Mouse (Mus musculus): ENCODE data around the gene Pabpc4. TPM values are rescaled to one million over a fixed set of nuclear protein-coding genes. Genes with fewer than 3 reads are reported as not detected.

Gene Pabpc4
- total and polyA plus RNA-seq, 3 experiments = 394 to 684 TPM; not detected in 1

DNA sequence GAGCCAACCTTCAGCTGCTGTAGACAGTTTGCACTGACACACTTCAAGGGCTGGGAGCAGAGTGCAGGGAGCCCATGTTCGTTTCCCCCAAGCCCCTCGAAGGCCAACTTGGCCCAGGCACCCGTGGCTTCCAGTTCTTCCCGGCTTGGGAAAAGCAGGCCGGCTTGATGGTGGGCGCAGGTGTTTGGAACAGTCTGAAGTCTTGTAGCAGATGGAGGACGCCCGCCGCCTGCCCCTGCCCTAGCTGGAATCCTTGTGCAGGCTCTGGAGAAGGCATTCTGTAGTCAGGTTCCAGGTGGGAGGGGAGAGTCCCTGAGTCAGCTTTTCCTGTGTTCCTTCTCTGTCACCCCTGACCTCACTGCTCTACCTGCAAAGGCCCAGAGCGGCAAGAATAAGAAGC is 44.8 kb downstream of the Pabpc4 start:
- H3K4me1 ChIP-seq (ENCODE audit: control insufficient read depth in 1 of 2, insufficient read depth in 2 of 2, low read length in 2 of 2) = 0 out of 4 replicates have a peak, but pooled peaks cover 0 to 4% of the 10 kb centered on the region in 2 experiments
- TF ChIP-seq POLR2AphosphoS5 (IDR thresholded peaks at IDR 0.05; ENCODE audit: borderline replicate concordance, low read depth, low read length) (no peak), KAT2A (conservative IDR thresholded peaks at IDR 0.05; ENCODE audit: low read depth, low read length) (no peak), MAX (IDR thresholded peaks at IDR 0.05; ENCODE audit: low read length) (no peak), NELFE (IDR thresholded peaks at IDR 0.05; ENCODE audit: low read depth, low read length) (no peak)

GRCm38 (mm10) chr4:123308292-123308691 is 46.1 kb downstream of the Pabpc4 start:
- Histone ChIP-seq H3K27me3 (ENCODE audit: control insufficient read depth in 1 of 2, insufficient read depth in 2 of 2, low read length in 2 of 2) (no peaks in the 10 kb centered on the region), H3K4me3 (ENCODE audit: control insufficient read depth in 1 of 2, insufficient read depth in 1 of 2, low read depth in 2 of 2, low read length in 2 of 2) (no peak overlapping the region), H3K9me3 (replicated peaks; ENCODE audit: insufficient read depth, low read length) (no peaks in the 10 kb centered on the region), H3K79me2 (ENCODE audit: control insufficient read depth, insufficient read depth, low read length, poor library complexity) (no peaks in the 10 kb centered on the region), H3K27ac (ENCODE audit: control insufficient read depth, low read depth, low read length) (no peak overlapping the region), H3K9ac (ENCODE audit: control insufficient read depth, low read depth, low read length, poor library complexity, severe bottlenecking) (no peak overlapping the region), H3K36me3 (ENCODE audit: control insufficient read depth in 1 of 2, insufficient read depth in 2 of 2, low read length in 2 of 2) (peaks cover 0 to 2% of the 10 kb centered on the region in 2 experiments; a peak in 2 of 4 replicates), H3K4me1 (ENCODE audit: control insufficient read depth in 1 of 2, insufficient read depth in 2 of 2, low read length in 2 of 2) (0 out of 4 replicates have a peak, but pooled peaks cover 0 to 8% of the 10 kb centered on the region in 2 experiments)
- no peak for TF ChIP-seq EP300 (IDR thresholded peaks at IDR 0.05; ENCODE audit: low read depth in 1 of 2, low read length in 2 of 2)
- no peak for TF ChIP-seq GABPA (IDR thresholded peaks at IDR 0.05; ENCODE audit: low read depth, low read length)
- no peak for TF ChIP-seq NRF1 (IDR thresholded peaks at IDR 0.05; ENCODE audit: insufficient read depth, low read depth, low read length, poor library complexity, severe bottlenecking)
- TF ChIP-seq E2F4 (IDR thresholded peaks at IDR 0.05; ENCODE audit: borderline replicate concordance, low read depth, low read length) = no peak
- TF ChIP-seq MYB (IDR thresholded peaks at IDR 0.05; ENCODE audit: low read depth, low read length) = no peak
- no peak for TF ChIP-seq ZKSCAN1 (IDR thresholded peaks at IDR 0.05; ENCODE audit: low read depth, low read length)
- TF ChIP-seq CHD2 (IDR thresholded peaks at IDR 0.05; ENCODE audit: low read length) = no peak
- no peak for TF ChIP-seq USF2 (IDR thresholded peaks at IDR 0.05; ENCODE audit: borderline replicate concordance in 1 of 2, insufficient read depth in 1 of 2, low read depth in 1 of 2, low read length in 2 of 2)
- no peak for DNase-seq (ENCODE audit: low read depth, low spot score)

More for the DNA sequence above, 44.8 kb downstream of the Pabpc4 start:
- no peak for DNase-seq (ENCODE audit: low read depth, low spot score)
- Histone ChIP-seq H3K27ac (ENCODE audit: control insufficient read depth, low read depth, low read length) (no peak overlapping the region), H3K79me2 (ENCODE audit: control insufficient read depth, insufficient read depth, low read length, poor library complexity) (no peaks in the 10 kb centered on the region), H3K36me3 (ENCODE audit: control insufficient read depth in 1 of 2, insufficient read depth in 2 of 2, low read length in 2 of 2) (peaks cover 0 to 2% of the 10 kb centered on the region in 2 experiments; a peak in 2 of 4 replicates), H3K4me3 (ENCODE audit: control insufficient read depth in 1 of 2, insufficient read depth in 1 of 2, low read depth in 2 of 2, low read length in 2 of 2) (no peak overlapping the region), H3K9ac (ENCODE audit: control insufficient read depth, low read depth, low read length, poor library complexity, severe bottlenecking) (no peak overlapping the region), H3K9me3 (replicated peaks; ENCODE audit: insufficient read depth, low read length) (no peaks in the 10 kb centered on the region), H3K27me3 (ENCODE audit: control insufficient read depth in 1 of 2, insufficient read depth in 2 of 2, low read length in 2 of 2) (no peaks in the 10 kb centered on the region)

- no peaks in the 10 kb centered on the region for H3K79me2 ChIP-seq (ENCODE audit: control insufficient read depth, insufficient read depth, low read length, poor library complexity)
- no peak for DNase-seq (ENCODE audit: low read depth, low spot score)
- H3K4me1 ChIP-seq (ENCODE audit: control insufficient read depth in 1 of 2, insufficient read depth in 2 of 2, low read length in 2 of 2) = 0 out of 4 replicates have a peak, but pooled peaks cover 0 to 4% of the 10 kb centered on the region in 2 experiments
- no peaks in the 10 kb centered on the region for H3K27me3 ChIP-seq (ENCODE audit: control insufficient read depth in 1 of 2, insufficient read depth in 2 of 2, low read length in 2 of 2)
- H3K9ac ChIP-seq (ENCODE audit: control insufficient read depth, low read depth, low read length, poor library complexity, severe bottlenecking) = no peak overlapping the region
- no peak overlapping the region for H3K4me3 ChIP-seq (ENCODE audit: control insufficient read depth in 1 of 2, insufficient read depth in 1 of 2, low read depth in 2 of 2, low read length in 2 of 2)
- H3K27ac ChIP-seq (ENCODE audit: control insufficient read depth, low read depth, low read length) = no peak overlapping the region
- 0 out of 4 replicates have a peak, but pooled peaks cover 0 to 2% of the 10 kb centered on the region in 2 experiments for H3K36me3 ChIP-seq (ENCODE audit: control insufficient read depth in 1 of 2, insufficient read depth in 2 of 2, low read length in 2 of 2)
- no peaks in the 10 kb centered on the region for H3K9me3 ChIP-seq (replicated peaks; ENCODE audit: insufficient read depth, low read length)
- TF ChIP-seq ZKSCAN1 (IDR thresholded peaks at IDR 0.05; ENCODE audit: low read depth, low read length) = no peak
- TF ChIP-seq CHD1 (IDR thresholded peaks at IDR 0.05; ENCODE audit: low read depth, low read length) = no peak
- TF ChIP-seq ZC3H11A (IDR thresholded peaks at IDR 0.05; ENCODE audit: low read depth, low read length) = no peak
- TF ChIP-seq ZMIZ1 (IDR thresholded peaks at IDR 0.05; ENCODE audit: low read depth, low read length) = no peak
- TF ChIP-seq CHD2 (IDR thresholded peaks at IDR 0.05; ENCODE audit: low read length) = no peak
- TF ChIP-seq GABPA (IDR thresholded peaks at IDR 0.05; ENCODE audit: low read depth, low read length) = no peak
- no peak for TF ChIP-seq ETS1 (IDR thresholded peaks at IDR 0.05; ENCODE audit: low read depth, low read length)
- no peak for TF ChIP-seq MEF2A (IDR thresholded peaks at IDR 0.05; ENCODE audit: extremely low read depth, insufficient replicate concordance, low read depth, low read length, poor library complexity, severe bottlenecking)
- no peak for TF ChIP-seq HCFC1 (IDR thresholded peaks at IDR 0.05; ENCODE audit: low read depth, low read length)
- TF ChIP-seq TCF12 (IDR thresholded peaks at IDR 0.05; ENCODE audit: low read depth, low read length) = no peak
These were observed 49.7 kb downstream of the Pabpc4 start for GRCm38 (mm10) chr4:123311845-123312244.
